Mouse (Mus musculus) MEL (cell line): ENCODE data around the gene Dpf3.

ENCODE experiments used
- CTCF ChIP-seq, 3 experiments: IDR thresholded peaks in 2 of 3; conservative IDR thresholded peaks in 1 of 3; 2 replicates each; pipeline ENCODE4 v1.5.1; 2011 to 2012; ENCODE audit warnings: low read length in 3 of 3, low read depth in 2 of 3, mild to moderate bottlenecking in 2 of 3, improper control_type of control experiment in 1 of 3, inconsistent platforms in 1 of 3, mixed read lengths in 1 of 3, moderate library complexity in 1 of 3; ENCODE audit not compliant: control insufficient read depth in 1 of 3, insufficient read depth in 1 of 3, poor library complexity in 1 of 3, severe bottlenecking in 1 of 3
- GATA1 ChIP-seq: IDR thresholded peaks from 2 replicates; pipeline ENCODE4 v1.6.1; 2011; ENCODE audit warnings: low read depth, low read length, improper control_type of control experiment
- POLR2A ChIP-seq, 2 experiments: IDR thresholded peaks; 2 replicates each; pipeline ENCODE4 v1.6.1; 2011 to 2012; ENCODE audit warnings: low read length in 2 of 2, mild to moderate bottlenecking in 2 of 2, control low read depth in 1 of 2, improper control_type of control experiment in 1 of 2, low read depth in 1 of 2, moderate library complexity in 1 of 2; ENCODE audit not compliant: control insufficient read depth in 1 of 2, insufficient read depth in 1 of 2, poor library complexity in 1 of 2
- POLR2AphosphoS2 ChIP-seq: IDR thresholded peaks from 2 replicates; pipeline ENCODE4 v1.6.1; 2011; ENCODE audit warnings: low read length, improper control_type of control experiment
- RAD21 ChIP-seq: IDR thresholded peaks from 2 replicates; pipeline ENCODE4 v1.6.1; 2011; ENCODE audit warnings: mild to moderate bottlenecking, low read depth, low read length, improper control_type of control experiment
- SMC3 ChIP-seq: IDR thresholded peaks from 2 replicates; pipeline ENCODE4 v1.6.1; 2011; ENCODE audit warnings: low read depth, low read length, improper control_type of control experiment
- TCF12 ChIP-seq: IDR thresholded peaks from 2 replicates; pipeline ENCODE4 v1.6.1; 2014; ENCODE audit warnings: low read depth, mild to moderate bottlenecking, inconsistent platforms, low read length, improper control_type of control experiment, moderate library complexity
- ZC3H11A ChIP-seq: IDR thresholded peaks from 2 replicates; pipeline ENCODE4 v1.6.1; 2012; ENCODE audit warnings: low read depth, mild to moderate bottlenecking, inconsistent platforms, low read length, improper control_type of control experiment

DNA sequence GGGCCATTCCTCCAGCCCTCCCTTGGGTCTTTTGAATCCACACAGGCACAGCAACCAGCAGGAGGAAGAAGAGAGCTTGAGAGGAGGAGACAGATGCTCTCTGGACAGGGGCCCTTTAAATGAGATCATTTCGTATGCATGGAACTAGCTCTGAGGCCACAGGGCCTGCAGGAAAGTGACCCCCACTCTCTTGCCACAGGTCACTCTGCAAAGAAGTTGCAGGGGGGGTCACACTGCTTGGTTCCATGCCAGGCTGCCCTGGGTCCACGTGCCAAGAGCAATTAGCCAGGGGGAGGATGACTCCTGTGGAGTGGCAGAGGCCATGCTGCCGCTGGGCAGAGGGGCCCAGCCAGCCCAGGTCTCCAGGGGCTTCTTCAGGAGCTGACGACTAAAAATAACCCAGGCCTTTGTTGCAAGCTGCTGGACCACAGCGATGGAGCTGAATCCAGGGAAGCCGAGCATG, 273.6 kb downstream of the Dpf3 start:
- no peak for TF ChIP-seq TCF12
- TF ChIP-seq SMC3, result no peak
- no peak for TF ChIP-seq CTCF (IDR thresholded peaks at IDR 0.05 in 2 of 3, conservative IDR thresholded peaks at IDR 0.05 in 1 of 3; ENCODE audit: control insufficient read depth in 1 of 3, insufficient read depth in 1 of 3, low read depth in 2 of 3, low read length in 3 of 3, poor library complexity in 1 of 3, severe bottlenecking in 1 of 3)
- no peak for TF ChIP-seq POLR2A (IDR thresholded peaks at IDR 0.05; ENCODE audit: control insufficient read depth in 1 of 2, insufficient read depth in 1 of 2, low read depth in 1 of 2, low read length in 2 of 2, poor library complexity in 1 of 2)
- no peak for TF ChIP-seq RAD21
- no peak for TF ChIP-seq GATA1
- no peak for TF ChIP-seq POLR2AphosphoS2
- no peak for TF ChIP-seq ZC3H11A
